Mouse (Mus musculus) cortical plate, adult 2 months (tissue): ENCODE measurements around the gene Lpxn. TPM values are rescaled to one million over a fixed set of nuclear protein-coding genes. Genes with fewer than 3 reads are reported as not detected.

ENCODE experiments used
- H3K27ac ChIP-seq: fragments of 200-500 bp; 2 replicates; pipeline ENCODE4 v1.5.1; 2012; ENCODE audit warnings: low read length, control low read depth, inconsistent platforms; ENCODE audit not compliant: insufficient read depth
- H3K4me1 ChIP-seq: fragments of 200-500 bp; 2 replicates; pipeline ENCODE4 v1.6.1; 2011; ENCODE audit warnings: low read length; ENCODE audit not compliant: control insufficient read depth, insufficient read depth
- H3K4me3 ChIP-seq: fragments of 200-500 bp; 2 replicates; pipeline ENCODE4 v1.5.1; 2011; ENCODE audit warnings: mild to moderate bottlenecking, low read length, control low read depth; ENCODE audit not compliant: insufficient read depth
- CTCF ChIP-seq: fragments of 200-500 bp; IDR thresholded peaks from 2 replicates; pipeline ENCODE4 v1.5.1; 2011; ENCODE audit warnings: mild to moderate bottlenecking, control low read depth, low read length; ENCODE audit not compliant: insufficient read depth; ENCODE audit errors: extremely low read depth
- POLR2A ChIP-seq: fragments of 200-500 bp; IDR thresholded peaks from 2 replicates; pipeline ENCODE4 v1.6.1; 2011; ENCODE audit warnings: mild to moderate bottlenecking, low read length, control low read depth; ENCODE audit not compliant: insufficient read depth; ENCODE audit errors: extremely low read depth
- polyA plus RNA-seq: library from polyadenylated mRNA; depleted of rRNA; stranded (reverse); fragments of >200 nt; gene quantifications from 2 replicates; pipeline ENCODE4 v1.2.3, GENCODE M21; 2012; rRNA removed

Gene Lpxn
- 2.6 TPM in 2 replicates for polyA plus RNA-seq

DNA sequence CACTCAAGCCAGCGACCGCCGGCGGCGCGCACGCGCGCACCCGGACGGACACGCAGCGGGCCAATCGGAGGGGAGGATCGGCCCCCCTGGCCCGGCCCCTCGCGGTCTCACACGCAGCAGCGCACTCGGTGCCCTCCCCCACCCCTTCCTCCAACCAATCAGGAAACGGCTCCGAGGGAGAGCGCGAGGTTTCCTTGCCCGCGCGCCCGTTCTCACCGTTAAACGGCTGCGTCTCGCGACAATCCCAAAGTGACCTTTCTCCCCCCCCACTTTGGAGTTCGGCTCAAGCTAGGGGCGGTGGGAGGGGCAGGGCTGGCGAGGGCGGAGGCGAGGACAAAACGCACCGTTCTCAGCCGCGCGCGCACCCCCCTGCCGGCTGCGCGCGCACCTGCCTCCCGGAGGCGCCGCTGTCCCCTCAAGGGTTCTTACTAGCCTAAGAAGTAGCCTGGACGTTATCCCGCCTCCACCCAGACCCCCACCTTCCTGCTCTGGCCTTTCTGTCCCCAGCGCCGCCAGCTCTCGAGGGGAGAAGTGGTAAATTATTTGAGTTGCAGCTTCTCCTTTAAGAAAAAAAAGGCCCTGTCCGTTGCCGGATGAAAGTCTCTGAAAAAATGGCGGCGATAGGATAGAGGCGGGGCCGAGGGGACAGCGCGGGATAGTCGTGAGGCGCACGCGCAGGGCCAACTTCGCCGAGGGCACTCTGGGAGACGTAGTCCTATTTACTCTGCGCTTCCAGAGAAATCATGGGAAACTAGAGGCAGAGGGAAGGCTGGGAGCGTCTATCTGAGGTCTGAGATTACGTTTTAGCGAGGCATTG lies at the start of gene Lpxn, which contains the start of gene Zfp91:
Gene Lpxn, plus strand, starts transcription at position 683 of the 817 bp plus-strand sequence.
Gene Zfp91, minus strand, starts transcription at position 616 of the 817 bp plus-strand sequence.
- Histone ChIP-seq H3K4me3 (peak within 1 kb of the TSS; percentile 87), H3K27ac (peak within 1 kb of the TSS; percentile 100), H3K4me1 (peaks cover 1% of the 10 kb centered on the region; the same call in 1 of the 2 replicates)
- TF ChIP-seq CTCF (no peak), POLR2A (peak; percentile 42; the same call in 1 of the 2 replicates)

DNA sequence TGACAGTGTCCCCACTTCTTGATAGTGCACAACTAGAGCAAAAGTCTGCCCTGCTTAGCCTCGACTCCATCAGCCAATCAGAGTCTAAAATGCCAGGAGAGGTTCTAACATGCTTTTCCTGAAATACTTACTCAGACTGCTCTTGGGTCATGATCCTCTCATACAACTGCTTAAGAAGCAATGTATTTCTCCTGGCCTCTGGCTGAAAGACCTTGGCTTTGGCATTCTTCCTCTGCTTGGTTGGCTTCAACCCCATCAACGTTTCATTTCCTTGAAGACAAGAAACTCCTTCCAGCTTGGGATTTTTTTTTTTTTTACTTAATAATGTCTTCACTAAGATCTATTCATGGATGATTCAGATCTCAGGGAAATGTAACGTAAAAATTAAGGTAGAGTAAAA lies 39.7 kb upstream of the Lpxn start:
- TF ChIP-seq CTCF (no peak), POLR2A (no peak)
- Histone ChIP-seq H3K27ac (no peak overlapping the region), H3K4me1 (no peaks in the 10 kb centered on the region), H3K4me3 (no peak overlapping the region)

DNA sequence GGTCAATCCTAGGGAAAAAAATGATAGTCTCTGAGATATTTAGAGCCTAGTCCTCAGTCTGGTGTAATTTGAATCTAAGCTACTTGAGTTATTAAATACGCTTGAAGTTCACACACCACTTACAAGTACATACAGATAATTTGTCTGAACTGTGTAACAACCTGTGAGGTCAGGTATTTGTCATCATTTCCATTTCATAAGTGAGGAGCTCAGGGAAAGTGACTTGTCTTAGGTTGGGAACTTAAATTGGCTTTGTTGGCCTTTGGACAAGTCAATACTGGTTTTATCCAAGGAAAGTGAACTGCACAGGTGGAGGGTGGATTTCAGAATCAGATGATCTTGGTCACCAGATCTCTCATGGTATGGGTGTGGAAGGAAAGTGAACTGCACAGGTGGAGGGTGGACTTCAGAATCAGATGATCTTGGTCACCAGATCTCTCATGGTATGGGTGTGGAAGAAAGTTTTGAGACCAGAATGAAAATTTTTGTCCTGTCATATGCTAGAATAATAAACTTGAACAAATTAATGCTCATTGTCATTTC lies 37.0 kb upstream of the Lpxn start:
- Histone ChIP-seq H3K4me1 (no peaks in the 10 kb centered on the region), H3K27ac (no peak overlapping the region), H3K4me3 (no peak overlapping the region)
- TF ChIP-seq POLR2A (no peak), CTCF (no peak)

DNA sequence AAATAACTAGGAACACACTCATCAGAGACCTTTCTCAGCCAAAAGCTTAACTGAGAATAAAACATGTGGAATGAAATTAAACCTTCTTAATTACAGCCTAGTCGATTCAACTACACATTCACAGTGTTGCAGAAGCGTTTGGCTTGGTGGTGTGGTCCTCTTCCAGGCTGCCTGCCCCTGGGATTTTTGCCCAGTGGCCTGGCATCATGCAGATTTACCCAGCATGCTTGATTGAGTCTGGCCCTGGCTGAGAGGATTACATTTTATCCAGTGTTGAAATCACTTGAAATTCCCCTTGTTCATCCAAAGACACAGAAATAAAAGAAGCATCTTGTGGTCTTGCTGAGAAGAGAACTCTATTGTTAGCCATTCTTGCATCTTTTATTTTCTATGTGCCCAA lies 36.3 kb upstream of the Lpxn start:
- Histone ChIP-seq H3K4me3 (no peak overlapping the region), H3K27ac (no peak overlapping the region), H3K4me1 (no peaks in the 10 kb centered on the region)
- TF ChIP-seq CTCF (no peak), POLR2A (no peak)

DNA sequence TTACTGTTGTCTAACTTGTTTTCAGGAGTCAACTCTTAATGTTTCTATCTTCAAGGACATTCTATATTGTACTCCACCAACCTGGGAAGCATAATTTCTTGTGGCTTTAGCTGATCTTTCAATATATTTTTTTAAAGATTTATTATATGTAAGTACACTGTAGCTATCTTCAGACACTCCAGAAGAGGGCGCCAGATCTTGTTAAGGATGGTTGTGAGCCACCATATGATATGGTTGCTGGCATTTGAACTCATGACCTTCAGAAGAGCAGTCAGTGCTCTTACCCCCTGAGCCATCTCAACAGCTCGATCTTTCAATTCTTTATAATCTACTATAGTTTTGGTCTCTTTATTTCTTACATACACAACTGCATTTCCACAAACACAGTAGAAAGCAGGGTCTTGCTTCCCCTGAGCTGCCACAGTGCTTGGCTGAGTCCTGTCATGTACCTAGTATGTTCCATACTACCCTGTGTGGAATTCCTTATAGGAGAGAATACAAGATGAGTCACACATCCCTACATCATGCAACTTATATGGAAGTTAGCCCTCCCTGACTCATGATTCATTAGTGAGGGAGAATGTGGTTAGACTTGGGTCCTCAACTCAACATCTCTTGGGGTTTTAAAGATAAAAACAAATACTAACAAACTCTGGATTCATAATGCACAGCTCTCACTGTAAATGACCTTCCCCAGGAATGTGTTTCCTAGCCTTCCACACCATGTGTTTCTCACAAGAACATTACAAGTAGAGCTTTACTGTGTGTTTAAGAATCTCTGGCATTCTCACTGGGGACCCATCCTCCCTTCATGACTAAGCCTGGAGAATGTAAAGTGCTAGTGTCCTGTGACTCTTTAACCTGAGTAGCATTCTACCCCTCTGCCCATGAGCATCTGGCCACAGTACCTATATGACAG lies 33.5 kb upstream of the Lpxn start:
- TF ChIP-seq POLR2A, result no peak
- TF ChIP-seq CTCF, result no peak
- Histone ChIP-seq H3K4me1 (no peaks in the 10 kb centered on the region), H3K4me3 (no peak overlapping the region), H3K27ac (no peak overlapping the region)

DNA sequence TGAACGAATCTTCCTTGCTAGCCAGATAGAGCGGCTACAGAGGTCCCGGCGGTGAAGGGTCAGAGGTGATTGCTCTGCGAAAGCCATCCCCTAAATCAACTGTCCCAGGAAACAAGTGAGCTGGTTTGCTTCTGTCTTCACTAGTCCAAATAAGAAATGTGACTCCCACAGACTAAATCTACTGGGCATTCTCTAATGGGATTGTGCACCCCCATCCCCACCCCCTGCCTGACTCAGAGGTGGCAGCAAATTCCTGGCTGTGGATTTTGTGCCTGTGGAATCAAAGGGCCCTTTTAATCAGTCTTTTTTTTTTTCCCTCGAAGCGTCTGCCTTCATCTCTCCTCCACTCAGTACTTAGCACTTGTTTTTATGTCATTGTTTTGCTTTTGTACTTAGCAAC lies 30.7 kb upstream of the Lpxn start, which contains the start of gene Cntf:
Gene Cntf, minus strand, starts transcription at position 325 of the 400 bp plus-strand sequence.
- Histone ChIP-seq H3K4me3 (no peak within 1 kb of the TSS), H3K27ac (no peak within 1 kb of the TSS), H3K4me1 (no peaks in the 10 kb centered on the region)
- TF ChIP-seq CTCF, result no peak

DNA sequence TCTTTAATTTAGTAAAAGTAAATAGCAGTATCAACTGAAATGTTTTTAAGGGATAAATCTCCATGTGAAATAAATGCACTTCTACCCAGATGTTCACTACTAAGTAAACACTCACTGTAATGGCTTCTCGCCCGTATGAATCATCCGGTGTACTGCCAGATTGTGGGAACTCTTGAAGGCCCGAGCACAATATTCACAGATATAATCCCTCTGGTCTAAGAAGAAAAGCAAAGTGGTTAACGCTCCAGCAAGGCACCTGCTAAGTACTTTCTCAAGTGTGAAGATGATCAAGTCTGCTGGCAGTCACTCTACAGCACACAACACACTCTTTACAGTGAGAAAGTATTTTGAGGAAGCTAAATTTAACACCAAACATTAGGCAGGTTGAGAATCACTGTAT lies 25.1 kb upstream of the Lpxn start:
- TF ChIP-seq POLR2A (no peak), CTCF (no peak)
- Histone ChIP-seq H3K4me1 (no peaks in the 10 kb centered on the region), H3K27ac (no peak overlapping the region), H3K4me3 (no peak overlapping the region)

DNA sequence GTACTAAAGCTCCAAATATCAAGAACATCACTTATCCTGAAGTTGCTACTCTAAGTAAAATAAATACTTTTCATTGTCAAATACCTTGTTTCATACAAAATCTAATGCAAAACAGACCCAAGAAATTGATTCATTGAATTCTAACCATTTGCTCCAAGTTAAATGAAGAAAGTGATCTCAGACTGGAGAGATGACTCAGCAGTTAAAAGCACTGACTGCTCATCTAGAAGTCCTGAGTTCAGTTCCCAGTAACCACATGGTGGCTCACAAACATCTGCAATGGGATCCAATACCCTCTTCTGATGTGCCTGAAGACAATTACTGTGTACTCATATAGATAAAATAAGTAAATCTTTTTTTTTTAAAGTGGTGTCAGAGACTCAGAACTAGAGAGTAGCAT lies 15.6 kb upstream of the Lpxn start:
- TF ChIP-seq CTCF (no peak), POLR2A (no peak)
- Histone ChIP-seq H3K4me3 (no peak overlapping the region), H3K4me1 (no peaks in the 10 kb centered on the region), H3K27ac (no peak overlapping the region)

DNA sequence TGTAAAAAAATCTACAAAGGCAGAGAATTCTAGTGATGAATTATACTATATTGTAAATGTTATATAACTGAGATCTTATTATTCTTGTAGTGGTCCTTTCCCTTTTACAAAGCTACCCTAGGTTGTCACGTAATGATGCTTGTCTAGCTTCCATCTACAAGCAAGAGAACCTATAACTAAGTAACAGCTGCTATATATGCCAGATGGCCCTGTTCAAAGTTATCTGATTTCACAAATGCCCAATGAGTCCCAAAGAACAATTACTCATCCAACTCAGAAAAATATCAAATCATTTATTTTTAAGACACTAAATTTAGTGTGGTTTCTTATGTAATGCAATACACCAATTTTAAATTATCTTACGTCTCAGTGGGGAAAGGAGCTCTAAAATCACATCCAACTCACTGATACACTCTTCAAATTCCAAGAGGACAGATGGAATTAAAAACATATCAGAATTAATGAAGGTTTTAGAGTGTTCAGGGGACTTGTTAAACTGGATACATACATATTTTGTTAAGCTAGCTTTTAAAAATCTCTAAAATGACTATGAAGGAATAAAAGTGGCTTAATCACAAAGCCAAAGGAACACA lies 9.1 kb upstream of the Lpxn start:
- TF ChIP-seq POLR2A (no peak), CTCF (no peak)
- Histone ChIP-seq H3K4me3 (no peak overlapping the region), H3K4me1 (peaks cover 2% of the 10 kb centered on the region; the same call in 1 of the 2 replicates), H3K27ac (no peak overlapping the region)
